Mouse (Mus musculus): ENCODE data around the gene Rnf32. TPM values are rescaled to one million over a fixed set of nuclear protein-coding genes. Genes with fewer than 3 reads are reported as not detected.

Gene Rnf32
- 2.9 and 3.6 TPM in 2 replicates for polyA plus RNA-seq (2014; fragmentation: Nextera tagmentation; extraction: Ambion mirVana)

- peak; percentile 98 for ATAC-seq (replicated peaks; ENCODE audit: insufficient number of reproducible peaks, low FRiP score, low TSS enrichment)
- WGBS (ENCODE audit: insufficient replicate concordance) = under 1% methylated on average over 68 of the region's 70 CpGs
- Histone ChIP-seq H3K27me3 (ENCODE audit: control insufficient read depth, insufficient read depth, low read length) (no peaks in the 10 kb centered on the region), H3K4me3 (ENCODE audit: low read depth, low read length) (peak within 1 kb of the TSS; percentile 58), H3K27ac (ENCODE audit: low read depth, low read length) (peak within 1 kb of the TSS; percentile 4; the same call in 1 of the 2 replicates), H3K9me3 (replicated peaks; ENCODE audit: control insufficient read depth, low read length) (no peaks in the 10 kb centered on the region), H3K4me2 (peak within 1 kb of the TSS; percentile 74), H3K9ac (ENCODE audit: low read depth, low read length) (peak within 1 kb of the TSS; percentile 75), H3K4me1 (ENCODE audit: control insufficient read depth, insufficient read depth, low read length) (no peaks in the 10 kb centered on the region), H3K36me3 (ENCODE audit: control insufficient read depth, insufficient read depth, low read length) (no peaks in the 10 kb centered on the region)
Measured at GRCm38 (mm10) chr5:29195570-29196263, at the start of gene Rnf32. Gene Rnf32 (plus strand): TSS chr5:29195992.

- Histone ChIP-seq H3K9ac (ENCODE audit: low read depth, low read length) (no peak overlapping the region), H3K4me2 (no peak overlapping the region), H3K9me3 (replicated peaks; ENCODE audit: control insufficient read depth, low read length) (no peaks in the 10 kb centered on the region), H3K27me3 (ENCODE audit: control insufficient read depth, insufficient read depth, low read length) (no peaks in the 10 kb centered on the region), H3K27ac (ENCODE audit: low read depth, low read length) (no peak overlapping the region), H3K4me3 (ENCODE audit: low read depth, low read length) (no peak overlapping the region), H3K36me3 (ENCODE audit: control insufficient read depth, insufficient read depth, low read length) (no peaks in the 10 kb centered on the region), H3K4me1 (ENCODE audit: control insufficient read depth, insufficient read depth, low read length) (no peaks in the 10 kb centered on the region)
- ATAC-seq (replicated peaks; ENCODE audit: insufficient number of reproducible peaks, low FRiP score, low TSS enrichment) = no peak
- WGBS (ENCODE audit: insufficient replicate concordance) = 57% methylated on average over 4 of the region's 4 CpGs
Measured at GRCm38 (mm10) chr5:29150146-29150545, 45.6 kb upstream of the Rnf32 start.

- WGBS (ENCODE audit: insufficient replicate concordance) = 58% methylated on average over 1 of the region's 1 CpGs
- no peak overlapping the region for H3K9ac ChIP-seq (ENCODE audit: low read depth, low read length)
- no peaks in the 10 kb centered on the region for H3K9me3 ChIP-seq (replicated peaks; ENCODE audit: control insufficient read depth, low read length)
- no peak for ATAC-seq (replicated peaks; ENCODE audit: insufficient number of reproducible peaks, low FRiP score, low TSS enrichment)
- no peaks in the 10 kb centered on the region for H3K27me3 ChIP-seq (ENCODE audit: control insufficient read depth, insufficient read depth, low read length)
- no peaks in the 10 kb centered on the region for H3K4me1 ChIP-seq (ENCODE audit: control insufficient read depth, insufficient read depth, low read length)
- H3K36me3 ChIP-seq (ENCODE audit: control insufficient read depth, insufficient read depth, low read length) = no peaks in the 10 kb centered on the region
- H3K4me2 ChIP-seq = no peak overlapping the region
- no peak overlapping the region for H3K4me3 ChIP-seq (ENCODE audit: low read depth, low read length)
- H3K27ac ChIP-seq (ENCODE audit: low read depth, low read length) = no peak overlapping the region
Measured at GRCm38 (mm10) chr5:29159849-29160248, 35.9 kb upstream of the Rnf32 start.

GRCm38 (mm10) chr5:29166947-29167346 lies 28.8 kb upstream of the Rnf32 start:
- Histone ChIP-seq H3K27me3 (ENCODE audit: control insufficient read depth, insufficient read depth, low read length) (no peaks in the 10 kb centered on the region), H3K36me3 (ENCODE audit: control insufficient read depth, insufficient read depth, low read length) (no peaks in the 10 kb centered on the region), H3K4me1 (ENCODE audit: control insufficient read depth, insufficient read depth, low read length) (no peaks in the 10 kb centered on the region), H3K4me2 (no peak overlapping the region), H3K27ac (ENCODE audit: low read depth, low read length) (no peak overlapping the region), H3K9me3 (replicated peaks; ENCODE audit: control insufficient read depth, low read length) (no peaks in the 10 kb centered on the region), H3K4me3 (ENCODE audit: low read depth, low read length) (no peak overlapping the region), H3K9ac (ENCODE audit: low read depth, low read length) (no peak overlapping the region)
- 64% methylated on average over 2 of the region's 2 CpGs for WGBS (ENCODE audit: insufficient replicate concordance)
- ATAC-seq (replicated peaks; ENCODE audit: insufficient number of reproducible peaks, low FRiP score, low TSS enrichment) = no peak

GRCm38 (mm10) chr5:29170193-29170592 lies 25.6 kb upstream of the Rnf32 start:
- ATAC-seq (replicated peaks; ENCODE audit: insufficient number of reproducible peaks, low FRiP score, low TSS enrichment) = no peak

GRCm38 (mm10) chr5:29171165-29171564 lies 24.6 kb upstream of the Rnf32 start:
- ATAC-seq (replicated peaks; ENCODE audit: insufficient number of reproducible peaks, low FRiP score, low TSS enrichment) = no peak
- H3K9ac ChIP-seq (ENCODE audit: low read depth, low read length) = no peak overlapping the region
- H3K4me1 ChIP-seq (ENCODE audit: control insufficient read depth, insufficient read depth, low read length) = no peaks in the 10 kb centered on the region
- H3K27ac ChIP-seq (ENCODE audit: low read depth, low read length) = no peak overlapping the region
- H3K36me3 ChIP-seq (ENCODE audit: control insufficient read depth, insufficient read depth, low read length) = no peaks in the 10 kb centered on the region
- no peaks in the 10 kb centered on the region for H3K9me3 ChIP-seq (replicated peaks; ENCODE audit: control insufficient read depth, low read length)
- H3K27me3 ChIP-seq (ENCODE audit: control insufficient read depth, insufficient read depth, low read length) = no peaks in the 10 kb centered on the region
- H3K4me2 ChIP-seq = no peak overlapping the region
- no peak overlapping the region for H3K4me3 ChIP-seq (ENCODE audit: low read depth, low read length)

More at GRCm38 (mm10) chr5:29170193-29170592, 25.6 kb upstream of the Rnf32 start:
- Histone ChIP-seq H3K4me1 (ENCODE audit: control insufficient read depth, insufficient read depth, low read length) (no peaks in the 10 kb centered on the region), H3K9me3 (replicated peaks; ENCODE audit: control insufficient read depth, low read length) (no peaks in the 10 kb centered on the region), H3K36me3 (ENCODE audit: control insufficient read depth, insufficient read depth, low read length) (no peaks in the 10 kb centered on the region), H3K27me3 (ENCODE audit: control insufficient read depth, insufficient read depth, low read length) (no peaks in the 10 kb centered on the region), H3K27ac (ENCODE audit: low read depth, low read length) (no peak overlapping the region), H3K9ac (ENCODE audit: low read depth, low read length) (no peak overlapping the region), H3K4me3 (ENCODE audit: low read depth, low read length) (no peak overlapping the region), H3K4me2 (no peak overlapping the region)
- 84% methylated on average over 6 of the region's 6 CpGs for WGBS (ENCODE audit: insufficient replicate concordance)

- ATAC-seq (replicated peaks; ENCODE audit: insufficient number of reproducible peaks, low FRiP score, low TSS enrichment) = no peak
- no peak overlapping the region for H3K4me2 ChIP-seq
- no peak overlapping the region for H3K4me3 ChIP-seq (ENCODE audit: low read depth, low read length)
- 78% methylated on average over 5 of the region's 5 CpGs for WGBS (ENCODE audit: insufficient replicate concordance)
- H3K4me1 ChIP-seq (ENCODE audit: control insufficient read depth, insufficient read depth, low read length) = no peaks in the 10 kb centered on the region
- H3K27me3 ChIP-seq (ENCODE audit: control insufficient read depth, insufficient read depth, low read length) = no peaks in the 10 kb centered on the region
- H3K9me3 ChIP-seq (replicated peaks; ENCODE audit: control insufficient read depth, low read length) = no peaks in the 10 kb centered on the region
- H3K27ac ChIP-seq (ENCODE audit: low read depth, low read length) = no peak overlapping the region
- no peaks in the 10 kb centered on the region for H3K36me3 ChIP-seq (ENCODE audit: control insufficient read depth, insufficient read depth, low read length)
- H3K9ac ChIP-seq (ENCODE audit: low read depth, low read length) = no peak overlapping the region
Measured at GRCm38 (mm10) chr5:29186798-29187197, 9.0 kb upstream of the Rnf32 start.

- no peaks in the 10 kb centered on the region for H3K4me1 ChIP-seq (ENCODE audit: control insufficient read depth, insufficient read depth, low read length)
- peak overlapping the region; percentile 75 for H3K9ac ChIP-seq (ENCODE audit: low read depth, low read length)
- H3K4me2 ChIP-seq = peak overlapping the region; percentile 74
- H3K36me3 ChIP-seq (ENCODE audit: control insufficient read depth, insufficient read depth, low read length) = no peaks in the 10 kb centered on the region
- no peak; the same call in none of the 2 replicates for ATAC-seq (replicated peaks; ENCODE audit: insufficient number of reproducible peaks, low FRiP score, low TSS enrichment)
- H3K27me3 ChIP-seq (ENCODE audit: control insufficient read depth, insufficient read depth, low read length) = no peaks in the 10 kb centered on the region
- peak overlapping the region; percentile 58 for H3K4me3 ChIP-seq (ENCODE audit: low read depth, low read length)
- H3K27ac ChIP-seq (ENCODE audit: low read depth, low read length) = peak overlapping the region; percentile 4; the same call in 1 of the 2 replicates
- 5% methylated on average over 9 of the region's 9 CpGs for WGBS (ENCODE audit: insufficient replicate concordance)
- H3K9me3 ChIP-seq (replicated peaks; ENCODE audit: control insufficient read depth, low read length) = no peaks in the 10 kb centered on the region
Measured at GRCm38 (mm10) chr5:29195231-29195569, 592 bp upstream of the Rnf32 start.

GRCm38 (mm10) chr5:29196264-29196658 lies 469 bp downstream of the Rnf32 start:
- H3K9me3 ChIP-seq (replicated peaks; ENCODE audit: control insufficient read depth, low read length) = no peaks in the 10 kb centered on the region
- no peak for ATAC-seq (replicated peaks; ENCODE audit: insufficient number of reproducible peaks, low FRiP score, low TSS enrichment)

More at GRCm38 (mm10) chr5:29196264-29196658, 469 bp downstream of the Rnf32 start:
- Histone ChIP-seq H3K9ac (ENCODE audit: low read depth, low read length) (peak overlapping the region; percentile 68), H3K4me1 (ENCODE audit: control insufficient read depth, insufficient read depth, low read length) (no peaks in the 10 kb centered on the region), H3K4me2 (peak overlapping the region; percentile 74), H3K27ac (ENCODE audit: low read depth, low read length) (no peak overlapping the region), H3K27me3 (ENCODE audit: control insufficient read depth, insufficient read depth, low read length) (no peaks in the 10 kb centered on the region), H3K4me3 (ENCODE audit: low read depth, low read length) (peak overlapping the region; percentile 58), H3K36me3 (ENCODE audit: control insufficient read depth, insufficient read depth, low read length) (no peaks in the 10 kb centered on the region)
- 11% methylated on average over 12 of the region's 12 CpGs for whole genome bisulfite sequencing (ENCODE audit: insufficient replicate concordance)
